Mouse (Mus musculus) forebrain, embryonic 16.5 days (tissue): ENCODE measurements at regions not wholly inside any gene's neighbourhood (a gene's known extent, or its start where the extent isn't known, plus 50 kb on each side); places are given as distances from the start of the nearest gene placed in this dataset.

Source experiments
- ATAC-seq: fragments of 200-750 bp; cut with Nextera tagmentation; 2 replicates; pipeline ENCODE4 v1.8.0; 2017; ENCODE audit warnings: mild to moderate bottlenecking, moderate library complexity
- H3K27ac ChIP-seq: fragments of 300-500 bp; sonication (generic); 2 replicates; pipeline ENCODE4 v1.5.1; 2014; ENCODE audit warnings: low read length, control low read depth
- H3K27me3 ChIP-seq: fragments of 300-500 bp; sonication (generic); replicated peaks from 2 replicates; pipeline ENCODE4 v1.6.1; 2014; ENCODE audit warnings: low read length; ENCODE audit not compliant: control insufficient read depth, insufficient read depth
- H3K36me3 ChIP-seq: fragments of 300-500 bp; sonication (generic); 2 replicates; pipeline ENCODE4 v1.6.1; 2014; ENCODE audit not compliant: control insufficient read depth, insufficient read depth
- H3K4me1 ChIP-seq: fragments of 300-500 bp; sonication (generic); replicated peaks from 2 replicates; pipeline ENCODE4 v1.6.1; 2014; ENCODE audit warnings: low read length; ENCODE audit not compliant: control insufficient read depth, insufficient read depth
- H3K4me2 ChIP-seq: fragments of 300-500 bp; sonication (generic); 2 replicates; pipeline ENCODE4 v1.6.1; 2014; ENCODE audit warnings: mild to moderate bottlenecking, low read length, control low read depth
- H3K4me3 ChIP-seq: fragments of 300-500 bp; sonication (generic); replicated peaks from 2 replicates; pipeline ENCODE4 v1.5.1; 2014; ENCODE audit warnings: mild to moderate bottlenecking, low read length, control low read depth
- H3K9ac ChIP-seq: fragments of 300-500 bp; sonication (generic); replicated peaks from 2 replicates; pipeline ENCODE4 v1.6.1; 2014; ENCODE audit warnings: low read depth, low read length, control low read depth
- H3K9me3 ChIP-seq: fragments of 300-500 bp; sonication (generic); 2 replicates; pipeline ENCODE4 v1.6.1; 2016; ENCODE audit warnings: low read length; ENCODE audit not compliant: control insufficient read depth
- WGBS: fragments of 180-500 bp; shearing (Covaris S2); extraction: QIAGEN DNeasy Blood & Tissue Kit; methylation state at CpG from one replicate; pipeline ENCODE4 v1.1.7; 2014; 5-methylcytosine and 5-hydroxymethylcytosine counted together

DNA sequence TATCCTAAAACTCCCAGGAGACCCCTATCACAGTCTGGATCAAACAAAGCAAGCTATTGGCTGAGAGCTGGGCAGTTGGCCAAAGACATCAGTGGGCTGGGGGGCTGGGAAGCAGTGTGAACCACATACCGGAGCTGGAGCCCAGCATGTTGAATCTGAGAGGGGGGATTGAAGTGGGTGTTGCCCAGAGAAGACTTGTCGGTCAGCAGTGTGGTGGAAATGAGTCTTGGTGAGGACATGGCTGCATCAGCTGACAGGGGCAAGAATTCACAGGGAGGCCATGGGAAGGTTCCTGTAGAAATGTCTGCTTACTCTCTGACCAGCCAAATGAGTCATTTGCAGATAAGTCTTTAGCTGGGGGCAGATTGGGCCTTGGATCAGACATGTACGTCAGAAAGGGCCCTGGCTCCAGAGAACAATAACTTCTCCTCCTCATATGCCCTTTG lies 184.6 kb downstream of the Fndc1 start:
- ATAC-seq: peak; percentile 61
- H3K4me3 ChIP-seq: no peak overlapping the region
- H3K9me3 ChIP-seq: no peaks in the 10 kb centered on the region
- no peak overlapping the region for H3K4me2 ChIP-seq
- no peaks in the 10 kb centered on the region for H3K36me3 ChIP-seq
- peaks cover 6% of the 10 kb centered on the region for H3K4me1 ChIP-seq
- no peak overlapping the region for H3K27ac ChIP-seq
- WGBS: 21% methylated on average over 3 of the region's 3 CpGs
- no peak overlapping the region for H3K9ac ChIP-seq
- H3K27me3 ChIP-seq: no peaks in the 10 kb centered on the region

DNA sequence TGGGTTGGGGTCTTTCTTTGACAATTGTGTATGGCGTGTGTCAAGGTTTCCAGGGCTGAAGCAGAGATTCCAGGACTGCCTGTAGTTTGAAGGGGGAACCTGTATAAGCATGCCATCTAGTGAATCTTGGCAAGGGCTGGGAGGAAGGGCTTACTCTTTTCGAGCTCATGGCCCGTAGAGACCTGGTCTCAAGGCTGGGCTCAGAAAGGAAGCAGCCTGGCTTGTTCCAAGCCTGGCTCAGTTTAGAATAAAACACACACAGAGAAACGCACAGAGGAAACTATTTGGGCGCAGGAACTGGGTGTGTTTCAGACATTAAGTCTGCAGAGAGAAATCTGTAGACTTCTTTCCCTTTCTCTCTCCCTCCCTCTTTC lies 192.8 kb downstream of the Fndc1 start:
- 69% methylated on average over 5 of the region's 5 CpGs for WGBS
- Histone ChIP-seq H3K27ac (no peak overlapping the region), H3K27me3 (no peaks in the 10 kb centered on the region)

DNA sequence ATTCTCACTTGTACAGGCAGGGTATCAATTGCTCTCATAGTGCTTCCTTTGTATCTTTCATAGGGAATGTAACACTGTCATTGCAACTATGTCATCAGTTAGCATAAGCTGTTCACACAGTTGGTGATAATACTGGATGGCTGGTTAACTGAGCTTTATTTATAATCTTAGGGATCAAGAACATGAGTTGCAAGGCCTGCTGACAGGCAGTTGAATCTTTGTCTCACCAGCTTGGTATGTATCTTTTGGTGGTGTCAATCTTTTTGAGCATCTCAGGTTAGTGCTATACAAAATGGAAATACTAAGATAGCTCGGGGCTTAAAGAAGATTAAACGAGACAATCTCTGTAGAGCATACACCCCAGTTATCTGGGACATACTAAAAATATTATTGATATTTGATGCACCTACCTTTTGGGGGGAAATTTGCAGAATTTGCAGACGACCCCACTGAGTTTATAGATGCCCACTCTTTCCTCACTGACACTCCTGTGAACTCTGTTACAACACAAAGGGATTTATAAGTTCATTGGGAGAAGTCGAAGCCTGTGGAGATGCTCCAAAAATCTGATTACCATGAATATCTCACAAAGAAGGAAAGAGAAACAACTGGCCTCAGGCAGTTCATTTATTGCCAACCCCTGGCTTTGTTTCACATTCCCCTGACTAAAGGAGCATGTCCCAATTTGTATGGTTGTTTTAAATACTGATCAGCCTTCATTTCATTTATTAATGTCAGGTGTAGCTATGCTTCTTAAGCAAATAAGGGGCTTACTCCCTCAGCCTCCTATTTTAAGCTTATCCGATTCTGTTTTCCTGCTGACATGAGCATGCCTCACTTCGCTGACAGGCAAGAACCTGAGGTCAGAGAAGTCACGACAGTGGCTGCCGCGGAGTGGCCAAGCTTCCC lies 193.5 kb downstream of the Fndc1 start:
- Histone ChIP-seq H3K4me1 (no peaks in the 10 kb centered on the region), H3K4me3 (no peak overlapping the region), H3K4me2 (no peak overlapping the region), H3K36me3 (no peaks in the 10 kb centered on the region), H3K9me3 (no peaks in the 10 kb centered on the region; the same call in none of the 2 replicates), H3K27me3 (no peaks in the 10 kb centered on the region), H3K27ac (no peak overlapping the region), H3K9ac (no peak overlapping the region)
- no peak for ATAC-seq
- 77% methylated on average over 9 of the region's 9 CpGs for WGBS

More for the DNA sequence above, 192.8 kb downstream of the Fndc1 start:
- no peak for ATAC-seq
- H3K4me1 ChIP-seq: no peaks in the 10 kb centered on the region
- no peak overlapping the region for H3K4me3 ChIP-seq
- H3K4me2 ChIP-seq: no peak overlapping the region
- H3K36me3 ChIP-seq: no peaks in the 10 kb centered on the region
- H3K9me3 ChIP-seq: no peaks in the 10 kb centered on the region; the same call in none of the 2 replicates
- H3K9ac ChIP-seq: no peak overlapping the region

DNA sequence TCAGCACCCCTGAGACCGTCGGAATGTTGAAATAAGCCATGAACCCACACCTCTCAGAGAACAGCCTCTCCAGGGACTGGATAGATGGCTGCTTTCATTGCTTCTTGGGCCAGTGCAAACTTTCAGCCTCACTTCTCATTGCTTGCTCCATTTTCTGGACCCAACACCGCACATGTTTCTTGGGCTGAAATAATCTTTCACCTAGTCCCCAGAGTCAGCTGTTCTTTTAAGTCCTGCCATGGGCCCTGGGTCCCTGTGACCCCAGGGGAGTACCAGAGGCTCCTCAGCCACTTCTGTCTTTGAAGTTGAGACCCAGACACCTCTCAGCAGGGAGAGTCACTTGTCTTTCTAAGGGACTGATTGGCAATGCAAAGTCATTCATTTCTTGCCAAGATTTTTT lies 201.4 kb downstream of the Fndc1 start:
- no peak for ATAC-seq
- Histone ChIP-seq H3K36me3 (no peaks in the 10 kb centered on the region), H3K4me3 (no peak overlapping the region), H3K27me3 (no peaks in the 10 kb centered on the region), H3K9me3 (no peaks in the 10 kb centered on the region; the same call in 1 of the 2 replicates), H3K4me1 (no peaks in the 10 kb centered on the region), H3K4me2 (no peak overlapping the region), H3K27ac (no peak overlapping the region), H3K9ac (no peak overlapping the region)
- WGBS: 82% methylated on average over 3 of the region's 3 CpGs

DNA sequence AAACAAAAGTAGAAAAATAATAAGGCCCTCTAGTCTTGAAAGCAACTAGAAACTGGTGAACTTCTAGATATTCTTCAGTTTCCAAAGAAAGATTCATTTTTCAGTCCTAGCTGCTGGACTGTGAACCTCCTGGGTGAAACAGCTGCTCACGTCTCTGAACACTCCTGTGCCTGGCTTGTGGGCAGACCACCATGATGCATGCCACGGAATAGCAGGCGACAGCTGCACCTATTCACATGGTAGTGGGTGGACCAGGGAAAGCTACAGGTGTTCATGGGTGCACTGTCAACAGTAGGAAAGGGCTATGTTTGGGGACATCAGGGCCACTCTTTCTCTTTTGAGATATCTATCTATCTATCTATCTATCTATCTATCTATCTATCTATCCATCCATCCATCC lies 203.7 kb downstream of the Fndc1 start:
- Histone ChIP-seq H3K4me1 (no peaks in the 10 kb centered on the region), H3K4me2 (no peak overlapping the region), H3K9ac (no peak overlapping the region), H3K9me3 (no peaks in the 10 kb centered on the region), H3K27me3 (no peaks in the 10 kb centered on the region), H3K4me3 (no peak overlapping the region), H3K27ac (no peak overlapping the region), H3K36me3 (no peaks in the 10 kb centered on the region)
- ATAC-seq: no peak
- 93% methylated on average over 3 of the region's 3 CpGs for WGBS

DNA sequence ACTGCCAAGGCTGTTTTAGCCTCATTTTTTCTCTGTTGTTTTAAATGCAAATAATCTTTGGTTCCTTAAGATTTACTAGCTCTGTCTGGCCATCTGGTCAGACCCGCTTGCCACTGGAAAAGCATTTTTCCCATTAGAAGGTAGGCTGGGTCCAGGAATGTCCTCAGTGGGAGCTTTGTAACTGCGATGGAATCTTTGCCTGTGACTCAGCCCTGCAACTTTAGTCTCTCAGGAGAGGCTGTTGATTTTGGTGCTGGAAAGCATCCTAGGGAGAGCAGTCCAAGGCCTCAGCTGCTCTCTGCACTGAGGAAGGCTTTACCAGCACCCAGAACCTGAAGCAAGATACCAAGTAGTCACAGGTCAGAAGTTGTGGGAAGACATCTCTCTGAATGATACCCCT lies 205.8 kb downstream of the Fndc1 start:
- no peak overlapping the region for H3K4me2 ChIP-seq
- H3K27ac ChIP-seq: no peak overlapping the region
- 88% methylated on average over 2 of the region's 2 CpGs for WGBS

DNA sequence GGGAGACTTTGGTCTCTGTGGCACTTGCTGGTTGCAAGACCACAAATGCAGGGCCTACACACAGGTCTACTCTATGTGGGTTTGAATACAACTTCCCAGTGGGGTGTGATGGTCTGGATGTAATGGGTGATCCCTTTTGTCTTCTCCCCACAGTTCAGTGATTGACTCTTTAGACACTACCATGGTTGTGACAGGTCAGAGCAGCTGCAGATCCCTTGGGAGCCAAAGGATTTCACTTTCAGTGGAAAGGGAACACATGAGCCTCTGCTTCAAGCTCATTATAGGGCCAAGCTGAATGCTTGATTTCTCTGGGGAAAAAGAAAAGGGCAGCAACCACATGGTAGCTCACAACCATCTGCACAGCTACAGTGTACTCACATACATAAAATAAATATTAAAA lies 206.9 kb downstream of the Fndc1 start:
- Histone ChIP-seq H3K4me3 (no peak overlapping the region), H3K4me1 (no peaks in the 10 kb centered on the region), H3K27ac (no peak overlapping the region), H3K9me3 (no peaks in the 10 kb centered on the region), H3K27me3 (no peaks in the 10 kb centered on the region), H3K36me3 (no peaks in the 10 kb centered on the region), H3K4me2 (no peak overlapping the region), H3K9ac (no peak overlapping the region)
- ATAC-seq: no peak

More for the DNA sequence above, 205.8 kb downstream of the Fndc1 start:
- Histone ChIP-seq H3K9me3 (no peaks in the 10 kb centered on the region), H3K4me3 (no peak overlapping the region), H3K4me1 (no peaks in the 10 kb centered on the region), H3K36me3 (no peaks in the 10 kb centered on the region), H3K9ac (no peak overlapping the region), H3K27me3 (no peaks in the 10 kb centered on the region)
- no peak for ATAC-seq

DNA sequence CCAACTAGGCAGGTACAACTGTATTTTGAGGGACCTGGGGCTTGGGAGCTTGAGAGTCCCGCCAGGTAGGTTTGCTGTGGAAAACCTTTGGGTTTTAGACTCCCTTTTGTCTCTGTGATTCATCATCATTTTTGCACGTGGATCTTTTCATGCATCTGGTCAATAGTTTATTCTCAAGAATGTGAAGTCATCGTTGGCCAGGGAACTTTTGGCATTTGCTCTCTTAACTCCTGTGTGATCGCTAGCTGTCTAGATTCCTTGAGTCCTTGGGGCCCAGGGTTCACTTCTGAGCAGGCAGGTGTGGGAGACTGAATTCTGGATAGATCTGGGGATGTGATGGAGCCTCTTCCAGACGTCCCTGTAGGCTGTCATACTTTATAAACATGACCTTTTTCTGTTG lies 207.5 kb downstream of the Fndc1 start:
- Histone ChIP-seq H3K4me2 (no peak overlapping the region), H3K27ac (no peak overlapping the region), H3K9me3 (no peaks in the 10 kb centered on the region), H3K4me3 (no peak overlapping the region), H3K4me1 (no peaks in the 10 kb centered on the region), H3K36me3 (no peaks in the 10 kb centered on the region), H3K9ac (no peak overlapping the region), H3K27me3 (no peaks in the 10 kb centered on the region)
- ATAC-seq: no peak
- WGBS: 74% methylated on average over 5 of the region's 5 CpGs

DNA sequence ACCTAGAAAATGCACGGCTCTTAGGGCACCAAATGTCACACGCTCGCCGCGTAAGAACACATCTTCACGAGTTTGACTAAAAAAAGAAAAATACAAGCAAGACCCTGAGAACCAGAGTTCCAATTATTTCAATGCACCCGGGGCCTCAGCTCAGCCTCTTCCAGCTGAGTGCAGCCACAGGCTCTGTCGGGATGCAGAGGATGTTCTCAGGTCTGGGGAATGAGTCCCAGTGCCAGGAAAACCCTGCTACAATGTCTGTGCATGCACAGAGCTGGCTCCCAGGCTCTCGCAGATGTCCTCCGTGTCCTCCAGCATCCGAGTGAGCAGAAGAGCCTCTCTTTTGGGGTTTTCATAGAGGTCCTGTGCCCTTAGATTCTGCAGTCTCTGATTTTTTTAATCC lies 219.1 kb downstream of the Fndc1 start:
- no peak for ATAC-seq
- H3K4me1 ChIP-seq: peaks cover 3% of the 10 kb centered on the region; the same call in 1 of the 2 replicates
- H3K9ac ChIP-seq: no peak overlapping the region
- no peak overlapping the region for H3K4me3 ChIP-seq
- peaks cover 3% of the 10 kb centered on the region for H3K9me3 ChIP-seq
- H3K27ac ChIP-seq: no peak overlapping the region
- WGBS: 72% methylated on average over 11 of the region's 11 CpGs
- no peaks in the 10 kb centered on the region for H3K36me3 ChIP-seq
- no peaks in the 10 kb centered on the region for H3K27me3 ChIP-seq
- H3K4me2 ChIP-seq: no peak overlapping the region
